ENCODE assay signal across 22 mouse cellular contexts in genomic region chr3:93375601-93376000, GRCm38 (mm10). TPM values are rescaled to one million over a fixed set of nuclear protein-coding genes. Genes with fewer than 3 reads are reported as not detected.
"Had no signal": no experiment of that assay in that cellular context is flagged by ENCODE, and none has a peak within 500 bp of the region (broad histone marks: within the 10 kb centered on the region; RNA-seq: fewer than 3 reads in every experiment).

No protein-coding gene starts in this region.

- DNase-seq: lung, adult 18-20 months; lung, embryonic 14.5 days; lung, postnatal 4 days; midbrain, embryonic 14.5 days; right cerebral cortex, postnatal 25 days; right cerebral cortex, postnatal 4 days; spleen, adult 18-20 months; thymus, adult 18-20 months; thymus, postnatal 14 days; thymus, postnatal 36 days had no signal

- H3K4me3 ChIP-seq: midbrain, embryonic 10.5 days; midbrain, embryonic 12.5 days; myocyte; neural tube, embryonic 13.5 days; neural tube, embryonic 15.5 days had no signal

- H3K36me3 ChIP-seq: midbrain, embryonic 10.5 days; midbrain, embryonic 12.5 days; neural tube, embryonic 13.5 days; neural tube, embryonic 15.5 days had no signal

- ATAC-seq: midbrain, embryonic 16.5 days had no signal

- H3K27ac ChIP-seq: liver, embryonic 14.5 days; midbrain, embryonic 10.5 days; midbrain, embryonic 12.5 days; neural tube, embryonic 13.5 days; neural tube, embryonic 15.5 days had no signal

- H3K4me1 ChIP-seq: midbrain, embryonic 10.5 days; midbrain, embryonic 12.5 days; neural tube, embryonic 13.5 days; neural tube, embryonic 15.5 days had no signal

- H3K27me3 ChIP-seq: midbrain, embryonic 12.5 days; neural tube, embryonic 13.5 days; neural tube, embryonic 15.5 days had no signal

- H3K9ac ChIP-seq: liver, embryonic 14.5 days; lung, embryonic 14.5 days; midbrain, embryonic 12.5 days; neural tube, embryonic 13.5 days; neural tube, embryonic 15.5 days had no signal

- H3K4me2 ChIP-seq: lung, embryonic 14.5 days; midbrain, embryonic 12.5 days; neural tube, embryonic 13.5 days; neural tube, embryonic 15.5 days had no signal

- H3K9me3 ChIP-seq: midbrain, embryonic 10.5 days; midbrain, embryonic 12.5 days; neural tube, embryonic 13.5 days; neural tube, embryonic 15.5 days had no signal

RNA-seq across cellular contexts. Expression of gene Rptn, which starts 17.9 kb away (rescaled TPM):
- total RNA-seq: megakaryocyte-erythroid progenitor cell, adult 5-6 weeks had no signal
- polyA plus RNA-seq: liver, embryonic 16.5 days; lung, embryonic 14.5 days; midbrain, embryonic 10.5 days; midbrain, embryonic 12.5 days; midbrain, embryonic 14.5 days; midbrain, embryonic 16.5 days; myocyte; neural tube, embryonic 11.5 days; neural tube, embryonic 13.5 days; neural tube, embryonic 15.5 days; small intestine, adult 2 months; stomach, embryonic 14.5 days had no signal

RNA-seq across cellular contexts. Expression of gene Hrnr, which starts 56.1 kb away (rescaled TPM):
- total RNA-seq: megakaryocyte-erythroid progenitor cell, adult 5-6 weeks had no signal
- polyA plus RNA-seq: liver, embryonic 14.5 days; liver, embryonic 16.5 days; lung, embryonic 14.5 days; midbrain, embryonic 10.5 days; midbrain, embryonic 12.5 days; midbrain, embryonic 14.5 days; midbrain, embryonic 16.5 days; myocyte; neural tube, embryonic 11.5 days; neural tube, embryonic 13.5 days; small intestine, adult 2 months; stomach, embryonic 14.5 days had no signal
